Mouse (Mus musculus) kidney, adult 2 months (tissue): ENCODE measurements around the gene Trim29.

ENCODE experiments used
- CTCF ChIP-seq: fragments of 200-500 bp; conservative IDR thresholded peaks from 2 replicates; pipeline ENCODE4 v1.5.1; 2011; ENCODE audit warnings: low read depth, mild to moderate bottlenecking, control low read depth, low read length, moderate library complexity, mixed read lengths; ENCODE audit not compliant: insufficient read depth, insufficient read length
- POLR2A ChIP-seq: fragments of 200-500 bp; IDR thresholded peaks from one replicate; pipeline ENCODE4 v1.6.1; 2011; ENCODE audit warnings: low read depth, low read length, control low read depth

- no peak for TF ChIP-seq CTCF
- no peak for TF ChIP-seq POLR2A
These were observed 17.6 kb upstream of the Trim29 start for GRCm38 (mm10) chr9:43293058-43293457.
